Mouse (Mus musculus) induced T-regulatory cell, adult 2 months (primary cell): ENCODE results near the gene Nup54.

Source experiments
- DNase-seq: peaks from one replicate; pipeline ENCODE4 v3.0.0-alpha.2; 2012; ENCODE audit warnings: low read depth

The Nup54 gene

DNA sequence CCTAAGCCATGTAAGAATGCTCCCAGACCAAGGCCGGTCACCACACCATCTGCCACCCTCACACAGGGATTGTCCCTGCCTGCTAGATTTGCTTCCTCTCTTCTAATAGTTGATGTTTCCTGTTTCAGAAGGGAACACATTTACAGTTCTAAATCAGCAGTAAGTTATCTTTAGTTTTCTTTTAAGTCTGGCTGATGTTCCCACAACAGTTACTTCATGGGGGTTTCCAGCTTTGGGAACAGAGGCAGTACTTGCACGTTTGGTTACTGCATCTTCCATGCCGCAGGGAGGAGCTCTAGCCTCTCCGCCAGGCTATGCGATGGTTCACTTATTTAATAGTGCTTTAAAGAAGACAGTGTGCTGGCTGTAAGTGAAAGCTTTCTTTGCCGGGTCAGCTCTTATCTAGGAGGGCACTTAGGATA, 60.3 kb downstream of the Nup54 start:
- DNase-seq = peak; percentile 74

DNA sequence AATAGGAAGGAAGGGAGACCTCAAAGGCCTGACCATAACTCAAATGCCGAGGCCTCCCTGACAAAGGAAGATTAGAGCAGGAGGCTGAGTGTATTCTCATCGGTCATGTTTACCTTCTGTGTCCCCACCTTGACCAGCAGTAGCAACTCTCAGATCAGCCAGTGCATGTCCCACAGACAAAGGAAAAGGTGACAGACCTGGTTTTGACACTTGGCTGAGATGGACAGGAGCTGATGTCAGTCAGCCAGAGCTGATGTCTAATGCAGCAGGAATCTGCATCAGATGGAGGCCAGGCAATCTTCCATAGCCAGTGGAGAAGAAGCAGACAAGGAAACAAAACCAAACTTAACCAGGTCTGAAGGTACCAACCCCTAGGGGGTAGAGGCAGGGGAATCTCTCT, 62.4 kb downstream of the Nup54 start:
- no peak for DNase-seq

DNA sequence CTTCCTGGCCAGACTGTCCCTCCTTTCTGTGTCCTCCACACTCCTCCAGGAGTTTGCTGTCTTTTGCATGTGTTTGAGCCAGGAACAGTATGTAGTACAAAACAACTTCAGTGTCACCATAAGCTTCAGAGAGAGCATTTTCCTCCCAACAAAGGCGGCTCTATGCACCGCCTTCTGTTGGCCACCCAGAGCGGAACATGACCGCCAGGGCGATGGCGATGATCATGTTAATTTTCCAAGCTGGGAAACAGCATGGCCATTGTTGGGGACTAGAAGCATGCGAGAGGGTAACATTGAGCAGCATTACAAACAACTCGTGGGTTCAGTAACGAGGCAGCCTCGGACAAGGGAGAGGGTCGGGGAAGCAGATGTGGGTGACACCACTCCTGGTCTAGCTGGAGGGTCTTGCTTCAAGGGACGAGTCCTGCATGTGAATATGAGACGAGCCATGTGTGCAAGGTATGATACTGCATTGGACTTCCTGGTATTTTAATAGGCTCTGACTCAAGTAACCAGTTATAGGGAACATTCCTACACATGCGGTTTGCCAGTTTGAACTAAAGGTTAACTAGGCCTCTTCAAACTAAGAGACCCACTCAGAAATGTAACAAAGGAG, 63.5 kb downstream of the Nup54 start:
- no peak for DNase-seq

DNA sequence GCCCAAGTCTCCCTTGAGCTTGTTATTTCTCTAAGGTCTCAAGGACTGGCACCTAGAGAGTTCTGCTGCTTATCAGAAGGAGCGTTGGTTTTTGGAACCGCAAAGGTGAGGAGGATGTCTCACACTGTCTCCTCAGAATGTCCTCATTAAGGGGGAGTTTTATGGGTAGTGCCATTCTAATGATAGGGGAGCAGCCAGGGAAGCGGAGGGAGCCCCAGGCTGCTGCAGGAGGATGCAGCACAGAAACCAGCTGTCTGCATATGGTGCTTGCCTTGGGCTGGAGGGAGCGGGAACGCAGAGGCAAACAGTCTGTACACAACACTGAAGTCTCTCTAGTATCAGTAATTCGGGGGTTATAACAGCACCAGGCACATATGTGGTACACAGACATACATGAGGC, 64.1 kb downstream of the Nup54 start:
- DNase-seq = no peak

DNA sequence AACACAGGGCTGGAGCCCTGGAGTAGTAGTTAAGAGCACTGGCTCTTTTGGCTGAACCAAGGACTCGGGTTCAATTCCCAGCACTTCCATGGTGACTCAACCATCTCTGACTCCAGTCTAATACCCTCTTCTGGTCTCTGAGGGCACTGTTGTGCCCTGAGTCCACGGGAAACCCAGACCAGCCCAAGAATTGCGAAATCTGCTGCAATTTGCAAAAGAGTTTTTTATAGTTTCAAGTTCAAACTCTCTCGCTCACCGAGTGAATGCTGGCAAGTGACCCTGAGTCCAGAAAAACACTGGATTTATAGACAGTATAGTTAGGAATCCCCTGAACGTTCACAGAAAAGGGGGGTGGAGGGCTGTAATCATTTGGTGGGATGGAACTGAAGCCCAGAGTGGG, 64.6 kb downstream of the Nup54 start:
- no peak for DNase-seq

DNA sequence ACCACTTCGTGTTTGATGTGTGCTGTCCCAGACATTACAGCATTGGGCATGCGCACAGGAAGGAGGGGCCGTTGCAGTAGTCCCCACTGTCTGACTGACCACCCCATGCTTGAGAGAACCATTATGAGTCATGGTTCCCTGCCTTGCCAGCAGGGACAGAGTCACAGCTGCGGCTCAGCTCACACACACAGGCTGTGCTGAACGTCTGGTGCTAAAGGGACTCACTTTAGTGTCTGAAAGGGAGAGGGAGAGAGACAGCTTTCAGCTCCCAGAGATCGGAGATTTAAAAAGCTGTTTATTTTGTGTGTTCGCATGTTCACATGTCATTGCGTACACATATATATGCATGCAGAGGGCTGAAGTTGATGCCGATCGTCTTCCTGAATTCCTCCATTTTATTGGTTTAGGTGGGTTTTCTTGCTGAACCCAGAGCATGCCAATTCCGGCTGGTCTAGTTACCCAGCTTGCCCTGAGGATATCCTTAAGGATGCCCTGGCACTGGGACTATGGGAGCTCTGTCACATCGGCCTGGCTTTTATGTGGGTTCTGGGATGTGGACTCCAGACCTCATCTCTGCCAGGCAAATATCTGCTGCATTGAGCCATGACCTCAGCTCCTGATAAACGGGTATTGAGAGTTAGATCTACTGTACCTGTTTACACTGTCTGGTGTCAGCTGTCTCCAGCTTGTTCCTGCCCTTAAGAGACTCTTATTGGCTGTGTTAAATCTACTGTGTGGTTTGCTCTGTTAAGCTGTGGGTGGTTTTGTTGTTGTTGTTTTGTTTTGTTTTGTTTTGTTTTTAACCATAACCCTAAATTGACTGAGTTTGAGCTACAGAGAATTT, 65.6 kb downstream of the Nup54 start:
- no peak for DNase-seq

DNA sequence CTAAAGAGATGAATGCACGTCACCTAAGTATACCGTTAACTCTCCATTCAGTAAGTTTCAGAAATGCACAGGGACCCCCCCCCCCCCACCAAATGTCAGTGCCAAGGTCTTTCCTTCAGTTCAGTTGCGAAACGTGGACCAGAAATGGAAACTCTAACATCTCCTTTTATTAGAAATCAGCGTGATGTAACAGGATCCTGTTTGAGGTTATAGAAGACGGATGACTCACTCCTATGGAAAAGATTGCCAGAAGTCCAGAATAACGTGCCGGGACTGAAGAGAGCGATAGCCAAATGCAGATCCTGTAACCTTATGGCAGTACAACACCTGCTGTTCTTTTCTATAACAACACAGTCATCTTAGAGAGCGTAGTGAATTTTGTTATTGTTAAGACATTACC, 66.6 kb downstream of the Nup54 start:
- DNase-seq = no peak

DNA sequence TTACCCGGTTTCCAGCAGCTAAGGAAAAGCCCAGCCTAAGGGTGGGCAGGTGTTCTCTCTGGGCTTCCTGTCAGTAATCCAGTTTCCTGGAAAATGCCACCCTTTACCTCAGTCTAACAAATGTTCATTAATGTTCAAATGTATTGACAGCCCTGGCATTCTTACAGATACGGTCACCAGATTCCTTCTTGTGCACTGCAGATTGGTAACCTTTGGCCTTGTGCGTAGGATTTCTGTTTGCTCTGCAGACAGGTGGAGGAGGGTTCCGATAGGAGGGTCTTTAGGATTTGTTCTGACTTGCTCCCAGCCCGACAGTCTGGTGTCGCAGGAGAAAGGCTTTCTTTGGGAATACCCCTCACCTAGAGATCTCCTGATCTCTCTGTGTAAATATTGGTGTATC, 68.5 kb downstream of the Nup54 start:
- DNase-seq = no peak
